Mouse (Mus musculus) left cerebral cortex, postnatal 25 days (tissue): ENCODE data around the gene Phyhipl. TPM values are rescaled to one million over a fixed set of nuclear protein-coding genes. Genes with fewer than 3 reads are reported as not detected.

ENCODE experiments used
- DNase-seq, 2 experiments: peaks; one replicate each; pipeline ENCODE4 v3.0.0; 2022; ENCODE audit warnings: low spot score in 2 of 2, mixed read lengths in 1 of 2
- intact Hi-C: fragments of 180-260 bp; cut with DNase I; formaldehyde crosslinking; loops from one replicate; pipeline ENCODE4 v1.15.1; 2025
- total RNA-seq, 2 experiments: library from RNA; stranded (reverse); gene quantifications; 2 replicates each; pipeline ENCODE4 v1.2.3; 2021

Phyhipl gene
- total RNA-seq, 2 experiments from 2014 or later, result 223 to 224 TPM

GRCm38 (mm10) chr10:70640075-70640737 lies 15.6 kb downstream of the Phyhipl start:
- no peak for DNase-seq
- intact Hi-C loops, result no loop called here

- peak in 1 of 2 experiments; percentile 11 for DNase-seq
- intact Hi-C loops, result no loop called here
Measured at GRCm38 (mm10) chr10:70637640-70638328, 18.0 kb downstream of the Phyhipl start.

GRCm38 (mm10) chr10:70635261-70635660 lies 20.5 kb downstream of the Phyhipl start:
- intact Hi-C loops, result no loop called here

GRCm38 (mm10) chr10:70631142-70631541 lies 24.6 kb downstream of the Phyhipl start:
- DNase-seq, result no peak

More at GRCm38 (mm10) chr10:70635261-70635660, 20.5 kb downstream of the Phyhipl start:
- no peak for DNase-seq

GRCm38 (mm10) chr10:70623461-70623860 lies 32.3 kb downstream of the Phyhipl start:
- no peak for DNase-seq
- intact Hi-C loops, result no loop called here

More at GRCm38 (mm10) chr10:70631142-70631541, 24.6 kb downstream of the Phyhipl start:
- intact Hi-C loops, result no loop called here

- intact Hi-C loops, result no loop called here
- DNase-seq, result no peak
Measured at GRCm38 (mm10) chr10:70616377-70616776, 39.4 kb downstream of the Phyhipl start.

GRCm38 (mm10) chr10:70611633-70612032 lies 44.1 kb downstream of the Phyhipl start:
- DNase-seq, result no peak
- intact Hi-C loops, result no loop called here

GRCm38 (mm10) chr10:70599925-70600305 lies 55.9 kb downstream of the Phyhipl start:
- DNase-seq, result no peak
- intact Hi-C loops, result loop anchor here (1.0 to 10.0 kb wide), 5 partner anchors 117 to 615 kb away; no protein-coding TSS in a partner anchor

- intact Hi-C loops, result loop anchor here (1.0 to 10.0 kb wide), 5 partner anchors 118 to 615 kb away; no protein-coding TSS in a partner anchor
- DNase-seq, result peak; percentile 93 to 96
Measured at GRCm38 (mm10) chr10:70599126-70599924, 56.4 kb downstream of the Phyhipl start.

GRCm38 (mm10) chr10:70598516-70599125 lies 57.1 kb downstream of the Phyhipl start:
- peak; percentile 48 to 61 for DNase-seq
- intact Hi-C loops, result loop anchor here (1.0 to 10.0 kb wide), 5 partner anchors 119 to 616 kb away; no protein-coding TSS in a partner anchor

- peak; percentile 39 to 55 for DNase-seq
- intact Hi-C loops, result loop anchor here (2.0 to 10.0 kb wide), 4 partner anchors 149 to 617 kb away; no protein-coding TSS in a partner anchor
Measured at GRCm38 (mm10) chr10:70598081-70598515, 57.7 kb downstream of the Phyhipl start.

- intact Hi-C loops, result loop anchor here (10.0 kb wide), 2 partner anchors 371 to 621 kb away; no protein-coding TSS in a partner anchor
- peak; percentile 36 to 49 for DNase-seq
Measured at GRCm38 (mm10) chr10:70594007-70594406, 61.8 kb downstream of the Phyhipl start.

- DNase-seq, result no peak
- intact Hi-C loops, result no loop called here
Measured at GRCm38 (mm10) chr10:70586876-70587405, 68.8 kb downstream of the Phyhipl start.

- no peak for DNase-seq
- intact Hi-C loops, result no loop called here
Measured at GRCm38 (mm10) chr10:70584171-70584570, 71.6 kb downstream of the Phyhipl start.

- intact Hi-C loops, result no loop called here
Measured at GRCm38 (mm10) chr10:70581556-70582211, 74.1 kb downstream of the Phyhipl start.

GRCm38 (mm10) chr10:70563636-70564035 lies 92.1 kb downstream of the Phyhipl start:
- peak; percentile 65 to 82 for DNase-seq
- intact Hi-C loops, result loop anchor here (2.0 to 10.0 kb wide), 4 partner anchors 201 to 651 kb away; no protein-coding TSS in a partner anchor

More at GRCm38 (mm10) chr10:70581556-70582211, 74.1 kb downstream of the Phyhipl start:
- peak in 1 of 2 experiments; percentile 52 for DNase-seq

GRCm38 (mm10) chr10:70552531-70552930 lies 103.2 kb downstream of the Phyhipl start:
- DNase-seq, result no peak
- intact Hi-C loops, result no loop called here

GRCm38 (mm10) chr10:70542857-70543256 lies 112.9 kb downstream of the Phyhipl start:
- no peak for DNase-seq
- intact Hi-C loops, result no loop called here
